ENCODE assay signal across 30 mouse cellular contexts in genomic region chr2:67948408-67948807, GRCm38 (mm10).
DNase-seq lines count a peak whose midpoint lies in the region; ATAC-seq and TF ChIP-seq lines count a peak whose summit lies in the region.
"Had no signal": no experiment of that assay in that cellular context is flagged by ENCODE, and none has a peak within 500 bp of the region (broad histone marks: within the 10 kb centered on the region; RNA-seq: fewer than 3 reads in every experiment).

No protein-coding gene starts in this region.

- no peaks in the 10 kb centered on the region for H3K9me3 ChIP-seq in forebrain, embryonic 14.5 days (replicated peaks; ENCODE audit: control insufficient read depth, low read length)
- no peaks in the 10 kb centered on the region for H3K9me3 ChIP-seq in forebrain, postnatal 0 days (ENCODE audit: low read length)
- H3K9me3 ChIP-seq in lung, embryonic 14.5 days (ENCODE audit: low read depth, low read length), result no peaks in the 10 kb centered on the region
- H3K9me3 ChIP-seq in stomach, embryonic 14.5 days (ENCODE audit: control insufficient read depth, low read depth, low read length), result no peaks in the 10 kb centered on the region
- no peaks in the 10 kb centered on the region for H3K9me3 ChIP-seq in midbrain, embryonic 16.5 days (replicated peaks; ENCODE audit: control insufficient read depth, low read length, poor library complexity, severe bottlenecking)
- H3K9me3 ChIP-seq: embryonic facial prominence, embryonic 13.5 days; forebrain, embryonic 10.5 days; heart, embryonic 13.5 days; hindbrain, embryonic 15.5 days; liver, embryonic 12.5 days; neural tube, embryonic 12.5 days had no signal

- no peak overlapping the region for H3K4me3 ChIP-seq in forebrain, embryonic 14.5 days (ENCODE audit: low read depth, low read length)
- no peak overlapping the region for H3K4me3 ChIP-seq in forebrain, postnatal 0 days (ENCODE audit: low read depth, low read length)
- no peak overlapping the region for H3K4me3 ChIP-seq in lung, embryonic 14.5 days (ENCODE audit: low read depth, low read length)
- no peak overlapping the region for H3K4me3 ChIP-seq in stomach, embryonic 14.5 days (ENCODE audit: low read depth, low read length)
- H3K4me3 ChIP-seq in midbrain, embryonic 16.5 days (ENCODE audit: low read depth, low read length), result no peak overlapping the region
- H3K4me3 ChIP-seq: embryonic facial prominence, embryonic 13.5 days; forebrain, embryonic 10.5 days; heart, adult 2 months; heart, embryonic 13.5 days; hindbrain, embryonic 15.5 days; liver, embryonic 12.5 days; myocyte; neural tube, embryonic 12.5 days had no signal

- ATAC-seq in forebrain, embryonic 14.5 days, result no peak
- ATAC-seq in forebrain, postnatal 0 days, result no peak
- ATAC-seq in lung, embryonic 14.5 days (ENCODE audit: insufficient read depth), result peak; percentile 71; the same call in 1 of the 2 replicates
- ATAC-seq in stomach, embryonic 14.5 days (ENCODE audit: insufficient number of reproducible peaks, insufficient read depth, low FRiP score, low read depth), result peak; percentile 63; the same call in 1 of the 2 replicates
- no peak for ATAC-seq in midbrain, embryonic 16.5 days
- ATAC-seq: inflammation-experienced regulatory T-cells, adult 6 months; liver, embryonic 12.5 days; liver, postnatal 0 days; Patski had no signal

- H3K27ac ChIP-seq in forebrain, embryonic 14.5 days (ENCODE audit: low read depth, low read length), result no peak overlapping the region
- H3K27ac ChIP-seq in forebrain, postnatal 0 days (ENCODE audit: low read depth, low read length), result no peak overlapping the region
- H3K27ac ChIP-seq in lung, embryonic 14.5 days (ENCODE audit: low read depth), result no peak overlapping the region
- peak overlapping the region; percentile 44; the same call in 1 of the 2 replicates for H3K27ac ChIP-seq in stomach, embryonic 14.5 days (ENCODE audit: low read length)
- H3K27ac ChIP-seq in midbrain, embryonic 16.5 days (ENCODE audit: low read length), result no peak overlapping the region
- H3K27ac ChIP-seq: embryonic facial prominence, embryonic 13.5 days; forebrain, embryonic 10.5 days; heart, adult 2 months; heart, embryonic 13.5 days; hindbrain, embryonic 15.5 days; liver, embryonic 12.5 days; neural tube, embryonic 12.5 days had no signal

- H3K36me3 ChIP-seq in forebrain, embryonic 14.5 days (ENCODE audit: control insufficient read depth, insufficient read depth, low read length), result no peaks in the 10 kb centered on the region
- no peaks in the 10 kb centered on the region for H3K36me3 ChIP-seq in forebrain, postnatal 0 days (ENCODE audit: insufficient read depth)
- H3K36me3 ChIP-seq in lung, embryonic 14.5 days (ENCODE audit: insufficient read depth), result no peaks in the 10 kb centered on the region
- no peaks in the 10 kb centered on the region for H3K36me3 ChIP-seq in stomach, embryonic 14.5 days (ENCODE audit: control insufficient read depth, insufficient read depth, low read length)
- no peaks in the 10 kb centered on the region for H3K36me3 ChIP-seq in midbrain, embryonic 16.5 days (ENCODE audit: control insufficient read depth, insufficient read depth, low read length)
- H3K36me3 ChIP-seq: embryonic facial prominence, embryonic 13.5 days; forebrain, embryonic 10.5 days; G1E; heart, embryonic 13.5 days; hindbrain, embryonic 15.5 days; liver, embryonic 12.5 days; neural tube, embryonic 12.5 days had no signal

- DNase-seq in forebrain, embryonic 14.5 days (ENCODE audit: low spot score), result peak; percentile 44
- DNase-seq in forebrain, postnatal 0 days, result no peak
- no peak for DNase-seq in lung, embryonic 14.5 days
- DNase-seq in lung, postnatal 4 days, result no peak
- no peak for DNase-seq in right cerebral cortex, postnatal 25 days
- DNase-seq: adrenal gland, postnatal 14 days; cerebellum, adult 11-12 months; cerebellum, postnatal 10 days; heart, adult 2 months; heart, postnatal 10 days; kidney, adult 9 months; kidney, postnatal 10 days; liver, postnatal 0 days; lung, postnatal 10 days; right cerebral cortex, adult 18-20 months; right cerebral cortex, postnatal 4 days; thymus, postnatal 14 days had no signal

- H3K4me1 ChIP-seq in forebrain, embryonic 14.5 days (ENCODE audit: control insufficient read depth, insufficient read depth, low read length), result no peaks in the 10 kb centered on the region
- H3K4me1 ChIP-seq in forebrain, postnatal 0 days (ENCODE audit: insufficient read depth), result no peaks in the 10 kb centered on the region
- H3K4me1 ChIP-seq in lung, embryonic 14.5 days (ENCODE audit: insufficient read depth), result no peaks in the 10 kb centered on the region
- H3K4me1 ChIP-seq in stomach, embryonic 14.5 days (ENCODE audit: control insufficient read depth, insufficient read depth, low read length), result no peaks in the 10 kb centered on the region
- no peaks in the 10 kb centered on the region for H3K4me1 ChIP-seq in midbrain, embryonic 16.5 days (ENCODE audit: control insufficient read depth, insufficient read depth, low read length)
- H3K4me1 ChIP-seq: embryonic facial prominence, embryonic 13.5 days; forebrain, embryonic 10.5 days; heart, embryonic 13.5 days; hindbrain, embryonic 15.5 days; liver, embryonic 12.5 days; neural tube, embryonic 12.5 days had no signal

- TF ChIP-seq CTCF in forebrain, postnatal 0 days (IDR thresholded peaks at IDR 0.05; ENCODE audit: low read depth), result no peak
- TF ChIP-seq CTCF in lung, embryonic 14.5 days (IDR thresholded peaks at IDR 0.05; ENCODE audit: low read depth), result no peak

- no peak overlapping the region for H3K4me2 ChIP-seq in forebrain, embryonic 14.5 days (ENCODE audit: low read length)
- no peak overlapping the region for H3K4me2 ChIP-seq in forebrain, postnatal 0 days (ENCODE audit: low read depth)
- H3K4me2 ChIP-seq in lung, embryonic 14.5 days, result no peak overlapping the region
- H3K4me2 ChIP-seq in stomach, embryonic 14.5 days (replicated peaks; ENCODE audit: low read depth, low read length), result no peak overlapping the region
- no peak overlapping the region for H3K4me2 ChIP-seq in midbrain, embryonic 16.5 days (ENCODE audit: low read length)
- H3K4me2 ChIP-seq: embryonic facial prominence, embryonic 13.5 days; heart, embryonic 13.5 days; hindbrain, embryonic 15.5 days; liver, embryonic 12.5 days; midbrain, embryonic 11.5 days; neural tube, embryonic 12.5 days had no signal

- H3K9ac ChIP-seq in forebrain, embryonic 14.5 days (ENCODE audit: low read length), result no peak overlapping the region
- no peak overlapping the region for H3K9ac ChIP-seq in forebrain, postnatal 0 days
- H3K9ac ChIP-seq in lung, embryonic 14.5 days, result no peak overlapping the region
- no peak overlapping the region for H3K9ac ChIP-seq in stomach, embryonic 14.5 days (replicated peaks; ENCODE audit: low read depth, low read length)
- no peak overlapping the region for H3K9ac ChIP-seq in midbrain, embryonic 16.5 days (ENCODE audit: low read depth, low read length)
- H3K9ac ChIP-seq: embryonic facial prominence, embryonic 13.5 days; heart, embryonic 13.5 days; hindbrain, embryonic 15.5 days; liver, embryonic 12.5 days; liver, postnatal 0 days; neural tube, embryonic 12.5 days had no signal

- WGBS in forebrain, embryonic 14.5 days, result 65% methylated on average over 3 of the region's 3 CpGs
- 57% methylated on average over 3 of the region's 3 CpGs for WGBS in forebrain, postnatal 0 days
- 56% methylated on average over 3 of the region's 3 CpGs for WGBS in lung, embryonic 14.5 days
- 49% methylated on average over 3 of the region's 3 CpGs for WGBS in stomach, embryonic 14.5 days
- WGBS in midbrain, embryonic 16.5 days, result 87% methylated on average over 3 of the region's 3 CpGs

- no peaks in the 10 kb centered on the region for H3K27me3 ChIP-seq in forebrain, embryonic 14.5 days (replicated peaks; ENCODE audit: control insufficient read depth, insufficient read depth, low read length)
- H3K27me3 ChIP-seq in forebrain, postnatal 0 days (ENCODE audit: insufficient read depth, low read length), result no peaks in the 10 kb centered on the region
- H3K27me3 ChIP-seq in lung, embryonic 14.5 days (ENCODE audit: insufficient read depth, low read length), result no peaks in the 10 kb centered on the region
- no peaks in the 10 kb centered on the region for H3K27me3 ChIP-seq in stomach, embryonic 14.5 days (ENCODE audit: control insufficient read depth, insufficient read depth, low read length)
- no peaks in the 10 kb centered on the region for H3K27me3 ChIP-seq in midbrain, embryonic 16.5 days (ENCODE audit: control insufficient read depth, insufficient read depth, low read depth, low read length)
- H3K27me3 ChIP-seq: embryonic facial prominence, embryonic 13.5 days; heart, embryonic 13.5 days; hindbrain, embryonic 15.5 days; liver, embryonic 12.5 days; neural tube, embryonic 12.5 days; Patski had no signal

Comparison
In these comparisons a context has a peak if more than half of its experiments do, and no peak if none do; other contexts are left out.
1. ATAC-seq: peak in lung, embryonic 14.5 days (single experiment) and stomach, embryonic 14.5 days (single experiment); none in forebrain, embryonic 14.5 days (single experiment), forebrain, postnatal 0 days (single experiment) and midbrain, embryonic 16.5 days (single experiment).